Mouse (Mus musculus): ENCODE data around the gene Sema3a. TPM values are rescaled to one million over a fixed set of nuclear protein-coding genes. Genes with fewer than 3 reads are reported as not detected.

Sema3a gene
- polyA plus RNA-seq, 2 experiments, result 22.1 to 43.8 TPM

DNA sequence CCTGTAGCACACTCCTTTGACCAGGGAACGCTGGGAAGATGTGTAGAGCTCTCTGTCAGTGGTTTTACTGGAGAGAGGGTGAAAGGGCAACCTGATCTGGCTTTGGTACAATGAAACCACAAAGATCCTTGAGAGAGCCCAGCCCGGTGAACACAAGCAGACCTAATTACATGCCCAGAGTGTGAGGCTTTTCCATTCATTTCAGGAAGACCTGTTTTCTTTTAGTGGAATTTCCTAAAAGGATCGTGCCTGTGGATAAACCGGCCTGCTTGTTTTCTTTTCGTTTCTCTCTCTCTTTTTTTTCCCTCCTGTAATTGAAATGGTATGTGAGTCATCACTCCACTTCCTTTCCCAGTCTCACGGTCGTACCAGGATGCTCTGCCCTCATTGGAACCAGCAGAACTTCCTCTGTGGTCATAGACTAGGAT, 401.8 kb downstream of the Sema3a start:
- Histone ChIP-seq H3K9me3 (ENCODE audit: control insufficient read depth, low read length) (no peaks in the 10 kb centered on the region), H3K4me2 (replicated peaks; ENCODE audit: low read depth, low read length, severe bottlenecking) (0 out of 2 replicates have a peak overlapping the region, but pooled peaks have one; percentile 8), H3K36me3 (ENCODE audit: control insufficient read depth, insufficient read depth, low read length) (no peaks in the 10 kb centered on the region), H3K4me3 (replicated peaks; ENCODE audit: low read length) (no peak overlapping the region), H3K9ac (ENCODE audit: low read depth, low read length, severe bottlenecking) (no peak overlapping the region), H3K4me1 (ENCODE audit: control insufficient read depth, insufficient read depth, low read length) (0 out of 2 replicates have a peak, but pooled peaks cover 3% of the 10 kb centered on the region), H3K27ac (replicated peaks; ENCODE audit: low read depth, low read length) (peak overlapping the region; percentile 6; the same call in 1 of the 2 replicates), H3K27me3 (ENCODE audit: control insufficient read depth, insufficient read depth, low read length) (no peaks in the 10 kb centered on the region)
- ATAC-seq (ENCODE audit: low FRiP score, low read depth), result no peak
- TF ChIP-seq POLR2A (IDR thresholded peaks at IDR 0.05; ENCODE audit: borderline replicate concordance, extremely low read depth, insufficient read depth, insufficient read length), result no peak
- 6% methylated on average over 7 of the region's 7 CpGs for WGBS
- DNase-seq (ENCODE audit: low spot score), result no peak

DNA sequence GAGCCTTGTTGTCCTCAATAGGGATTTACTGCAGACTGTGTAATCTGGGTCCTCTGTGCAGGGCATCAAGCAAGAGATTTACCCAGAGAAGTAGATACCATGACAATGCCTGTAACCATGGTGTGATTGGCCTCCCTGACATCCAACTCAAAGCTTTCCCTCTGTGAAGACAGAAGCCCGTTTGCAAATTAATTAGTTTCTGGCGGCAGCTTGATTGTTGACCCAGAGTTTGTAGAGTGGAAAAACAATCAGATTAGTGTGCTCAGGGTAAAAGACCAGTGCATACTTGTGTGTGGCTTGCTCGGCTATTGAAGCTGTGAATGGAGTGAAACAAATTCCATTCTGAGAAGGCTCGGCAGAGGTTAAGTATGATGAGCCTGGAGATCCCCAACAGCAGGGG, 404.0 kb downstream of the Sema3a start:
- Histone ChIP-seq H3K4me2 (replicated peaks; ENCODE audit: low read depth, low read length, severe bottlenecking) (no peak overlapping the region), H3K27me3 (ENCODE audit: control insufficient read depth, insufficient read depth, low read length) (no peaks in the 10 kb centered on the region), H3K27ac (replicated peaks; ENCODE audit: low read depth, low read length) (no peak overlapping the region), H3K9ac (ENCODE audit: low read depth, low read length, severe bottlenecking) (no peak overlapping the region), H3K4me1 (ENCODE audit: control insufficient read depth, insufficient read depth, low read length) (0 out of 2 replicates have a peak, but pooled peaks cover 3% of the 10 kb centered on the region), H3K9me3 (ENCODE audit: control insufficient read depth, low read length) (no peaks in the 10 kb centered on the region), H3K36me3 (ENCODE audit: control insufficient read depth, insufficient read depth, low read length) (no peaks in the 10 kb centered on the region), H3K4me3 (replicated peaks; ENCODE audit: low read length) (no peak overlapping the region)
- no peak for DNase-seq (ENCODE audit: low spot score)
- TF ChIP-seq POLR2A (IDR thresholded peaks at IDR 0.05; ENCODE audit: borderline replicate concordance, extremely low read depth, insufficient read depth, insufficient read length), result no peak
- no peak for ATAC-seq (ENCODE audit: low FRiP score, low read depth)
- WGBS, result 33% methylated on average over 4 of the region's 4 CpGs

DNA sequence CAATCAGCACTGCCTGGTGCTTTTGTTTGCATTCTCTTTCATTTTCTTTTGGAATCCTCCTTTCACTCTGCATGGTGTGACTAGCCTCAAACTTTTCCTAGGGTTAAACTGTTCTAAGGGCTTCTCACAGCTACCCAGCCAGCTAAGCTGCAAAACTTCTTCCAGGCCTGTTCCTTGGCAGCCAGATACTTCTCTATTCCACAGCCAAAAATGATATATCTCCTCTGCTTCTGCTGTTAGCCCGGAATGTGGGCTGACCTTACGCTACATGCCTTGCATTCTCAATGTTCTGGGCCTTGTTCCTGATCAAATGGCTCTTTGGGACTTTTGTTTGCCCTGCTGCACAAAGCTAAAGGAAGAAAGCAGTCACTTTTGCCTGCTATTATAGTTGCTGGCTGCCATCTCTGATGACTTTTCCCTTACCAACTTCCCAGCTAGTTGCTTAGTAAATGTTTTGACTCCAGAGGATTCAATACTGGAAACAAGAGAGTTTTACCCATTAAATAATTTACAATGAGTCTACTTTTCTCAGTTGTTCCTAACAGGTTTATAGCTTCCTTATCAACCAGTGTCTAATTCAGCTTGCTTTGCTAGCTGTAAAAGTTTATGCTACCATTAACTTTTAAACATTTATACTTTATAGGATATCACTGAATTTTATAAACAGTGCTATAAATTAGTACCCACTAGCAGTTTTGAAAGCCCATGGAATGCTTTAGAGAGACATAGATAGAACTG, 422.4 kb downstream of the Sema3a start:
- Histone ChIP-seq H3K4me2 (replicated peaks; ENCODE audit: low read depth, low read length, severe bottlenecking) (no peak overlapping the region), H3K9ac (ENCODE audit: low read depth, low read length, severe bottlenecking) (no peak overlapping the region), H3K4me3 (replicated peaks; ENCODE audit: low read length) (no peak overlapping the region), H3K36me3 (ENCODE audit: control insufficient read depth, insufficient read depth, low read length) (no peaks in the 10 kb centered on the region), H3K27me3 (ENCODE audit: control insufficient read depth, insufficient read depth, low read length) (no peaks in the 10 kb centered on the region), H3K4me1 (ENCODE audit: control insufficient read depth, insufficient read depth, low read length) (peaks cover 11% of the 10 kb centered on the region; the same call in 1 of the 2 replicates), H3K9me3 (ENCODE audit: control insufficient read depth, low read length) (no peaks in the 10 kb centered on the region), H3K27ac (replicated peaks; ENCODE audit: low read depth, low read length) (peak overlapping the region; percentile 71)
- WGBS, result 31% methylated on average over 2 of the region's 2 CpGs
- DNase-seq (ENCODE audit: low spot score) (peak; percentile 72), ATAC-seq (ENCODE audit: low FRiP score, low read depth) (no peak)
- no peak for TF ChIP-seq POLR2A (IDR thresholded peaks at IDR 0.05; ENCODE audit: borderline replicate concordance, extremely low read depth, insufficient read depth, insufficient read length)

DNA sequence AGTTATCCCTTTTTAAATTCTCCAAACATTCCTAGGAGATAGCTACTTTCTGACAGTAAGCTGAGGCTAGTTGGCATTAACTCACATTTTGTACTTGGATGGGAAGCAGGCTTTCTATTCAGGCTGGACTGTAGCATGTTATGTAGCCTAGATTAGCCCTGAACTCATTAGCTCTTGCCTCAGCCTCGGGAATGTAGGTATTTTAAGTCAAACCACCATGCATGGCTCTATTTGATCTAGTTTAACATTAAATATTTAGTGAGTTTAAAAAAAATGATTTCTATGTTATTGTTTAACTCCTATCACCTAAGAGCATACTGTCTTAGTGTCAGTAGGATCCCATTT, 423.0 kb downstream of the Sema3a start:
- no peak overlapping the region for H3K4me2 ChIP-seq (replicated peaks; ENCODE audit: low read depth, low read length, severe bottlenecking)
- H3K9ac ChIP-seq (ENCODE audit: low read depth, low read length, severe bottlenecking), result no peak overlapping the region
- no peak for DNase-seq (ENCODE audit: low spot score)
- H3K36me3 ChIP-seq (ENCODE audit: control insufficient read depth, insufficient read depth, low read length), result no peaks in the 10 kb centered on the region
- H3K27ac ChIP-seq (replicated peaks; ENCODE audit: low read depth, low read length), result peak overlapping the region; percentile 9; the same call in 1 of the 2 replicates
- peaks cover 11% of the 10 kb centered on the region; the same call in 1 of the 2 replicates for H3K4me1 ChIP-seq (ENCODE audit: control insufficient read depth, insufficient read depth, low read length)
- ATAC-seq (ENCODE audit: low FRiP score, low read depth), result no peak
- no peaks in the 10 kb centered on the region for H3K9me3 ChIP-seq (ENCODE audit: control insufficient read depth, low read length)
- no peaks in the 10 kb centered on the region for H3K27me3 ChIP-seq (ENCODE audit: control insufficient read depth, insufficient read depth, low read length)
- 38% methylated on average over 1 of the region's 1 CpGs for WGBS
- no peak overlapping the region for H3K4me3 ChIP-seq (replicated peaks; ENCODE audit: low read length)
- TF ChIP-seq POLR2A (IDR thresholded peaks at IDR 0.05; ENCODE audit: borderline replicate concordance, extremely low read depth, insufficient read depth, insufficient read length), result no peak

DNA sequence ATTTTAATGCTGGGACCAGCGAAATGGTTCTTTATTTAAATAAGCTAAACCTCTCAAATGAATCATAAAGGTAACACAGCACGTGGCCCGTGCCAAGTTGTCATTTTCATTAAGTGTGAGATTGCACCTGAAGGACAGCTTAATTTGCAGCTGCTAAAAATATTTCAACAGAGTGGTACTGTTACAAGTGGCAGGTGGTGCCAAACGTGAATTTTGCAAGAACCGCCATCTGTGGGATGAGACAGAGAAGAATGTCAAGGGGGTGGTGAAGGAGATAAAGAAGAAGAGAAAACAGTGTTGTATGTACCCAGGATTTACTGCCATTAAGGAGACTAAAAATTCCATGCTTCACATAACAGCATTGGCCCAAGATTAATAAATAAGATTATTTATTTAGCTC, 423.9 kb downstream of the Sema3a start:
- H3K4me3 ChIP-seq (replicated peaks; ENCODE audit: low read length), result no peak overlapping the region
- no peak for TF ChIP-seq POLR2A (IDR thresholded peaks at IDR 0.05; ENCODE audit: borderline replicate concordance, extremely low read depth, insufficient read depth, insufficient read length)
- H3K36me3 ChIP-seq (ENCODE audit: control insufficient read depth, insufficient read depth, low read length), result no peaks in the 10 kb centered on the region
- H3K9me3 ChIP-seq (ENCODE audit: control insufficient read depth, low read length), result no peaks in the 10 kb centered on the region
- peaks cover 11% of the 10 kb centered on the region; the same call in 1 of the 2 replicates for H3K4me1 ChIP-seq (ENCODE audit: control insufficient read depth, insufficient read depth, low read length)
- DNase-seq (ENCODE audit: low spot score) (no peak), ATAC-seq (ENCODE audit: low FRiP score, low read depth) (no peak)
- no peak overlapping the region for H3K4me2 ChIP-seq (replicated peaks; ENCODE audit: low read depth, low read length, severe bottlenecking)
- H3K27ac ChIP-seq (replicated peaks; ENCODE audit: low read depth, low read length), result no peak overlapping the region
- WGBS, result 51% methylated on average over 5 of the region's 5 CpGs
- H3K9ac ChIP-seq (ENCODE audit: low read depth, low read length, severe bottlenecking), result no peak overlapping the region
- no peaks in the 10 kb centered on the region for H3K27me3 ChIP-seq (ENCODE audit: control insufficient read depth, insufficient read depth, low read length)
